Mouse (Mus musculus): Measurements from ENCODE around the gene Notch3.
A peak's percentile ranks its signal among the peaks of the same experiment; 100 is the strongest.

The Notch3 gene

DNA sequence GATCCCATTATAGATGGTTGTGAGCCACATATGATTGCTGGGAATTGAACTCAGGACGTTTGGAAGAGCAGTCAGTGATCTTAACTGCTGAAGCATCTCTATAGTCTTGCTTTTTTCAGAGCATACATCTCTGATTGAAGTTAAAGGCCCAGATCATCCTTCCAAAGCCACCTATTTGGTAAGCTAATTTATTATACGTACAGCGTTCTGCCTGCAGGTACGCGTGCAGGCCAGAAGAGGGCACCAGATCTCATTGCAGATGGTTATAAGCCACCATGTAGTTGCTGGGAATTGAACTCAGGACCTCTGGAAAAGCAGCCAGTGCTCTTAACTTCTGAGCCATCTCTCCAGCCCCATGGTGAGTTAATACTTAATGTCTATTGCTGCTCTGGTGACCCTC is 73.8 kb downstream of the Notch3 start:
- DNase-seq (ENCODE audit: low spot score in 2 of 2), result no peak

DNA sequence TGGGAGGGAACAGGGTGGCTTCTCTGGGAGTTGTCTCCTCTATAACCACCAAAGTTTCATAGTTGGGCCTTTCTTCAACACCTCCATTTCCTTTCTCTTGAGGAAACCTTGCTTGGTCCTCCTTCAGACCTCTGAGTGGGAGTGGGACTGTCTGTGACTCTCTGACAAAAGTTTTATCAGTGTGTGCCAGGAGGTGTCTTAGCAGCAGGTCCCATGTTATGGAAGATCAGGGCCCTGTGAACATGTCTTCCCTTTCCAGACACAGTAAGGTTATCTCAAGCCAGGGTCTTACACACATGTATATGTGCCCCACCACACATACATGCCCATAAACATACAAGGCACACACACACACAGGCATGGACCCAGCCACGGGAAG is 74.4 kb downstream of the Notch3 start:
- DNase-seq (ENCODE audit: low spot score in 2 of 2), result no peak

DNA sequence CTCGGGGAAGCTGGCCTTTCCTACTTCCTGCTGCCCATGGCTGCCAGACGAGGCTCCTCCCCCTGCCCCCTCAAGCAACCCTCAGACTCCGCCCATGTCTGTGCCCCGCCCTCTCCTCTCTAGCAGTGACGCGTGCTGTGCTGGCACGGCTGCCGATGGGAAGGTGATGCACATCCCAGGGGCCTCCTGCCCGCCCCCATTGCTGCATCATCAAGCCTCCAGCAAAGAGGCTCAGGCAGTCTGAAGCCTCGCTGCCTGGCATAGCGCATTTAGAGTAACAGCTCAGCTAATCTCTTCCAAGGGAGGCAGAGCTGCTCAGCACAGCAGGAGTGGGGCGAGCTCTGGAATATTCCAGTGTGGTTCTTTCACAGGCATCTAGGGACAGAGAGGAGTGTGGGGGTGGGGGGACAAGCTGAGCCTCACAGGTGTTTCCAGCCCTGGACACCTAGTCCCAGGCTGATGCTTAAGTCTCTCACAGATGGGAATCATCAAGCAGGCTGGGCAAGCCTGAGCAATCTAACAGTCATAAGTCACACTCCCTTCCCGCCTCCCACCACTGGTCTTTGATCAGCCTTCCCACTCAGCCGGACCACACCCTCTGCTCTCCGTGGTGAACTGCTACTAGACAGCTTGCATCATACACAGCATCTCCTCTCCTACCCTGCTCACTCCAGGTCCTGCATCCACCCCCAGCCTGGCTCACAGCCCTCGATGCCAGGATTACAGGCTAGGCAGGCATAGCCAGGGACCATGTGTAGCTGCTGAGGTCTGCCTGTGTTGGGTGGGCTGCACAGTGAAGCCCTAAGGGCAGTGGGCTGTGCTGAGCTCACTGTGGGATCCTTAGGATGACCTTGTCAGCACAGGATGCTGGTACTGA is 75.0 kb downstream of the Notch3 start:
- DNase-seq (ENCODE audit: low spot score in 2 of 2), result peak; percentile 73 to 76

DNA sequence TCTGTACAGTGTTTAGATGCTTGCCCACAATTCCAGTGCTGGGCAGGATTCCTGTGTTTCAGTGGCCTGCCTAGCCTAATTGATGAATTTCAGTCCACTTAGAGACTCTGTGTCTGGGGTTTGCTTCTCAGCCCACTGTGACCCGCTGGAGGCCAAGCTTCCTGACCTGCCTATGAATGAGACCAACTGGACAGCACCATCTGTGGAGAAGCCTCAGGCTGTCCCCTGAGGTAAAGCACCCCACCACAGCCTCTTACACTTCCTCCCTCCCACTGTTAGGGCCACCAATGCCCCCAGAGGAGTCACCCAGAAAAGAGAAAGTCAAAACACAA is 75.7 kb downstream of the Notch3 start:
- DNase-seq (ENCODE audit: low spot score in 2 of 2), result no peak

DNA sequence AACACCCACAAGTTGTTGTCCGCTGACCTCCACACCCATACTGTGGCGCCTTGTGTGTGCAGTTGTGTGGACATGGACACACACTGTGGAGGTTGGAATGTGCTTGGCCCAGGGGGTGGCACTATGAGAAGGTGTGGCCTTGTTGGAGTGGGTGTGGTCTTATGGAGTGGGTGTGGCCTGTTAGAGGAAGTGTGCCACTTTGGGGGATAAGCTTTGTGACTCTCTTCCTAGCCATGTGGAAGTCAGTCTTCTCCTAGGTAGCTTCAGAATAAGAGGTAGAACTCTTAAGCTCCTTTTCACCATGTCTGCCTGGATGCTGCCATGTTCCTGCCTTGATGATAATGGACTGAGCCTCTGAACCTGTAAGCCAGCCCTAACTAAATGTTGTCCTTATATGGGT is 79.6 kb downstream of the Notch3 start:
- DNase-seq (ENCODE audit: low spot score in 2 of 2), result no peak

DNA sequence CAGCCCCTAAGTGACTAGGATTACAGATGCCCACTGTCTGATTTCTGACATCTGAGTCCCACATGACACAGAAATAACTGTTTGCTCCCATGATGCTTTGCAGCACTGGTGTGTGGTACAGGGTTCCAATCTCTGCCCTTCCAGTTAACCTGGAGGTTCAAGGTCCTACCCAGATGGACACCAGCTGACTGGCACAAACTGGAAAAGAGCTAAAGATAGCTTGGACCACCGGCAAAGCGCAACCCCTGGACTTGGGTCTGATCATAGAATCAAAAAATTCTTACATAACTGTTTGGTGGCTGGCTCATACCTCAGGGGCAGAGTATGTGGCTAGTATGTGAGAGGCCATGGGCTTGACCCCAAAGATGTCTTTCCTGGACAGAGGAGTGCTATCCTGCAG is 83.3 kb downstream of the Notch3 start:
- no peak for DNase-seq (ENCODE audit: low spot score in 2 of 2)

DNA sequence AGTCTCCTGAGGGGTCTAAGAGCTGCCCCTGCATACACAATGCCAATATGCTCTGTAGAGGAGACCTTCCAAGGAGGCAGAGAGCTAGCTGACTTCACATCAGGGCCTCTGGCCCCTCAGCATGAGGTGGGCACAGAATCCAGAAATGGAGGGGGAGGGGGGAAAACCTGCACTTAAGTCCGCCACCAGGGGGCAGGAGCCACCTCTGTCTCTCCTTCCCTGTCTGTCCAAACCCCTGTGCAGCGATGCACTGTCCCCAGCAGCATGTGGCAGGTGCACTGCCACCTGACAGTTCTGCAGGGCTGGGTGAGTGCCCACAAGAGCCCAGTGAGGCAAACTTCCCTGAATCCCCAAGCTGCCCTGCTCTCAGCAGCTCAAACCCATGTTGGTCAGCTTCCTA is 91.5 kb downstream of the Notch3 start:
- peak in 1 of 2 experiments; percentile 41 for DNase-seq (ENCODE audit: low spot score in 2 of 2)

DNA sequence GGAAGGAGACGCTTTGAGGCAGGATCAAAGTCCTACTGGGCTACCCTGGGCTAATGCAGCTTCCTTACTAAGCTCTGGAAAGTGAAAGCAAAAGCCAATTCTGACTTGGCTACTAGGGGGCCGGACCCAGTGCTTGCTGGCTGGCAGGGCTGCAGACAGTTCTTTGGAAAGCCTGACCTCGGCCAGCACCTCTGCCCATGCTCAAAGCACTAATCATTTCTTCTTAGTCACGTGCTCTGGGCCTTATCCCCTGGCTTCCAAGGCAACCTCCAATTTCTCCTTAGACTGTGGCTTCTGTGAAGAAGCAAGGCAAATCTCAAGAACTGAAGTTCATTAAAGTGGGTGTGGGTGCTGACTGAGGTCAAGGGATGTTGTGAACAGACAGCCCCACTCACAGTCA is 92.0 kb downstream of the Notch3 start:
- no peak for DNase-seq (ENCODE audit: low spot score in 2 of 2)

DNA sequence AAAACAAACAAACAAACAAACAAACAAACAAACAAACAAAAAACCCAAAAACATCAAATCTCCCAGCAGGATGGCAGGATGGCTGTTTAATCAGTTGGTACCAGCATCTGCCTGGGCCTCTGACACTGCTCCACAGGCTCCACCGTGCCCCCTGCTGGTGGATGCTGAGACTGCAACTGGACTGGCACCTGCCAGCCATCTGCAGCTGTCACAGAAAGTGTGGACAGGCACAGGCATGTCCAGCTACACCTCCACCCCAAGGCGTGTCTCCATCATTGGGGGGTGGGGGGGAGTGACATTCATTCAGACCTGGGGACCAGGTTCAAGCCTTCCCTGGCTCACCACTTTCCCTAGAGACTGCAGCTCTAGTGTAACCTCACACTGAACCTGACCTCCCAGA is 93.3 kb downstream of the Notch3 start:
- peak; percentile 43 to 70 for DNase-seq (ENCODE audit: low spot score in 2 of 2)

Measured in frontal cortex, postnatal 10 days (tissue).